Mouse (Mus musculus) induced T-regulatory cell, adult 2 months (primary cell): ENCODE data around the gene Bbs2.
"Not testable (repeated sequence)": the region's sequence is repeated elsewhere in the genome, so short reads cannot be mapped to it uniquely, and the experiment has no call there.

ENCODE experiments used
- DNase-seq: peaks from one replicate; pipeline ENCODE4 v3.0.0-alpha.2; 2012; ENCODE audit warnings: low read depth

The Bbs2 gene

DNA sequence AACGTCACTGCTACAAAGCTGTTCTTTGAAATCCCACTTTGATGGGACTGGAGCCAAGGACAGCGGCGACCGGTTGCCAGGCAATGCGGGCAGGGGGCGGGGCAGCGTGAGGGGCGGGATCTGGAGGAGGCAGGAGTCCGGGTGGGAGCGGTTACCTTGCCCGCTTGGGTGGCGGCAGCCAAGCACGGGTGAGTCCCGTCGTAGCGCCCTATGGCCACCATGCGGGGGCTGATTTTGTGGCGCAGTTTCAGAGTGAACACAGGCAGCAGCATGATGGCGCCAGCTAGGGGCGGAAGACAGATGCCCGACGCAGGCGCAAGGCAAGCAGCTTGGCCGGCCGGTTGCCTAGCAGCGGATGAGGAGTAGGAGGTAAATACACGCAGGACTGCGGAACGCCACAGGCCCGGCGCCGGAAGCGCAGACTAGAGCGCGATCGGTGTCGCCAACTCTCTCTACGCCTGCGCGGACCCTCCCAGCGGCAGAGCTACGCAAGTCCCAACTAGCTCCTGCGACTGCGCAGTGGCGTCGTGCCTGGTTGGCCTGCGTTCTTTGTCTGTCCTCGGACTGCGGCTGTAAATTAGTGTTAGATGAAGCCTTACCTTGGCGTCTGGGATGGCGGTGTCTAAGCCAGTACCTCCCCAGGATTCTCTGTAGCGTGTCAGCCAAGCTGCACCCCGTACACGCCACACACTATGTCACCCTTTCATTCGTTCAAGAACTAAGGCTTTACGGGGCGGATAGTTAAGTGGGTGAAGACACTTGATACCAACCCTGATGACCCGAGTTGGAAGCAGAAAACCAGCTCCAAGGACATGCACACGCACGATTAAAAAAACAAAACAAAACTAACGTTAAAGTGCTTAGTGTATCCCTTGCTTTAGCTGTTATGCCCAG lies at the start of gene Bbs2:
Bbs2 (minus strand) TSS at position 848 of the 894 bp plus-strand sequence.
- peak; percentile 100 for DNase-seq

DNA sequence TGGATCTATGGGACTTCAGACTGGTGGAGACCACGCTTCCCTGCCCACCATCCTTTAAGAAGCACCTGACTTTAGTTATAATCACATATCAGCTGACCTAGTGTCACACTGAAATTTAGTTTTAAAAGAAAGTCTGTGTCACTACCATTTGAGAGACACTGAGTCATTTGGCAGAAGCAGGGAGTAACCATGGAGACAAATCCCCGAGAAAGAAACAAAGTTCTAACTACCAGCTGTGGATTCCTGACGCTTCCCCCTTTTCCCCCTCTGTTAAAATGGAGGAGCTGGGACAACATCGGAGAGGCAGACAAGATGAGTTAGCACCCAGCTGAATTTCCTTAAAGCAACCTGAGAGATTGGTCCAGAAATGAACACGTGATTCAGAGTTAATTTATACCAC lies 49.5 kb upstream of the Bbs2 start:
- DNase-seq: no peak

DNA sequence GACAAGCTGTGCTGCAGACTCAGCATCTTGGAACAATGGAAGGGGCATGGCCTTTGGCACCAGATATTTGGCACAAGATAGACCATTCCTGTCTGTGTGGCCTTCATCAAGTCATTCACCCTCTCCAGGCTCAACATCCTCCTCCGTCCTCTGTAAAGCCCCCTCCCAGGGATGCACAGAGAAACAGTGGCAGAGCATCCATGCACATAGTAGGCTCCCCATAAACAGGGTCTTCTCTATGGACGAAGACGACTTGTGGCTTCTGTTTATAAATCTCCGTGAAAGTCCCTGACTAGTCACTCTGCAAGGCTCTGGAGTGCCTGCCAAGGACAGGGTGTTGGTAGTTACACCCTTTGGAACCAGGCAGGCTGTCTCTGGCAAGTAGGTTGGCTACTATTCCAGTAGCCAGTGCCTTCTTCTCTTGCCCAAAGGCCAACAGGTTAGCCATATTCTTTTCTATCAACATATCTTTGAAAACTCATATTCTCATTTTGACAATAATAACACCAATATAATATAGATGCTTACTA lies 41.6 kb upstream of the Bbs2 start:
- no peak for DNase-seq

DNA sequence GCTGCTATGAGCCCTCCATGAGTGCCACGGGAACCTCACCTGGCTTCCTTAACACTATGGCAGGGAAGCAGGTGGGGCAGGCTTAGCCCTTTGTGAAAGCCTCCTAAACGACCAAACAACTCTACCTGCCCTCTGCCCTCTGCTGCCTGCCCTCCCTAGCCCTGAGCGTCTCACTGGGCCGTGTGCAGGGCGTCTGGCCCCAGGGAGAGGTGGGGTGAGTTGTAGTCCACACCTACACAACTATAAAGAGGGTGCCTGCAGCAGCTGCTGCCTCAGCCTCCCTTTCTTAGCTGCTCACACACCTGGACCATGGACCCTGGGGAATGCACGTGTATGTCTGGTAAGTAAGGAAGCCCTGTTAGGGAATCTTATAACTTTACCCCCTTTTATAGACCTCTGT lies 38.2 kb upstream of the Bbs2 start, which contains the start of gene Mt4:
Mt4 (plus strand) TSS at position 265 of the 400 bp plus-strand sequence.
- no peak for DNase-seq

DNA sequence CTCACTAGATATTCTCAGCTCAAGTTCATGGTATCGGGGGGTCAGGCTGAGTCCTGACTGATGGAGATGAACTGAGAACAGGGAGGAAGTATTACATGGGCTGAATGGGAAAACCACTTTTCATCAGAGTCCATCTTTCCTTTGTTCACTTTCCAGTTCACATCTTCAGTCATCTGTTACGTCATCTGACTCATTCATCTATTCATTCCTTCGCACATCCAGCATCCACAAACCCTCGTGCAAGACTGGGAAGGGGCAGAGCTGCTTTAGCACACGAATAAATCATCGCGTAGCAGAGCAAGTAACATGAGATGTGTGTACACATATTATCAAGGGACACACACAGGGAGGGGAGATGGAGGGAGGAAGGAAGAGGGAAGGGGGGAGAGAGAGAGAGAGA lies 37.5 kb upstream of the Bbs2 start:
- no peak for DNase-seq

DNA sequence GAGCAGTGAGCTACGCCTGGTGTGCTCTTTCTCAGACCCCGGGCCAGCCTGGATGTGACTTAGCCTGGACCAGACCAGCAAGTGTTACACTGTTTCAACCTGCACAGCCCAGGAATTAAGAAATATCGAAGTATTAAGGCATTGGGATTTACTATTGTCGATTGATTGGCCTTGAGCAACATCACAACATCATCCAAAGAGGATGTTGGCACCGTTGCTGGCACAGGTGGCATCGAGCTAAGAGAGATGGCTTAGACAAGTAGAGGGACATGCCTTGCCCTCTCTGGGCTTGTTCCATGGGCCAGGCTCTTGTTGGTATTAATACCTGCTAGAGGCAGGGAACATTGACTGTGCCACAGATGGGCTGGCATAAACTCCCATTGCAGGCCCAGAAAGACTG lies 36.8 kb upstream of the Bbs2 start:
- DNase-seq: no peak

DNA sequence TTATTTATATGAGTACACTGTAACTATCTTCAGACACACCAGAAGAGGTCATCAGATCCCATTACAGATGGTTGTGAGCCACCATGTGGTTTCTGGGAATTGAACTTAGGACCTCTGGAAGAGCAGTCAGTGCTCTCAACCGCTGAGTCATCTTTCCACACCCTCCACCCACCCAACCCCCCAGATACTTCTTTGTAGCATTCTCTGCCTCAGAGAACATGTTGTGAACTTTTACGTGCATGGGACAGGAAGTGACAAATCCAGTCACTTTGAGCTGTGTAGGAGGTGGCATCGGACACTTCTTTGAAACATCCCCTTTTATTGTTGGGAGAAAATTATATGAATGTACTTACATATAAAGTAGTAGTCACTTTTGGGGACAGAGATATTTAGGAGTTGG lies 35.9 kb upstream of the Bbs2 start:
- not testable (repeated sequence) for DNase-seq

DNA sequence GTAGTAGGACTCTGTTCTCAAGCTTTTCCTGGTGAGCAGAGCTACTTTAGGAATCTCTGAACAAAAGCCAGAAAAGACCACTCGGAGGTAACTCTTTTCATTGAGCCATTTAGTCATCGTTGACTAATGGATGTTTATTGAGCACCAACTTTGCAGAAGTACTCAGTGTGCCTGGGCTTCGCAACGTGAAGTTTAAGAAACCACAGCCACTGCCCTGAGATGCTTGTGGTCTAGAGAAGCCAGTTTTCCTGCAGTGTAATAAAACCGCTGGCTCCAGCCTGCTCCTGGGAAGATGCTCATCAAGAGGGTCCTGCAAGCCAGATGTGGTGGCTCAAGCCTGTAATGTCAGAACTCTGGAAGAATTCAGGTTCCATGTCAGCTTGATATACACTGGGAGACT lies 33.4 kb upstream of the Bbs2 start:
- DNase-seq: no peak

DNA sequence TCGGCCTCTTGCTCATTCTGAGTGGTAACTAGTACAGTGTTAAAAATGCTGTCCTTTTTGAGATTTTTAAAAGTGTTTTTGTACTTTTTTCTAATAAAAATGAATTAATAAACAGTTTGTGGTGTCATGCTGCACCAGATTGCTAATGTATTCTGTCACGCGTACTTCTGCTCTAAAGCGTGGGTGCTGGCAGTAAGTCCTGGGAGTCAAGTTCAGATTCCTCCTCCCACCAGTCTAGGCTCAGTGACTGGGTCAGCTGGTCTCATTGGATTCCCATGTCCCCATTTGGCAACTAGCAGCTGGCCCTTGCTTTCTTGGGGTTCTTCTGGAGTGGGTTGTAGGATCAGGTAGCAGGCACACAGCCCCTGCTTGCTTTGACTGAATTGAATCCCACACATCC lies 31.4 kb upstream of the Bbs2 start:
- no peak for DNase-seq

DNA sequence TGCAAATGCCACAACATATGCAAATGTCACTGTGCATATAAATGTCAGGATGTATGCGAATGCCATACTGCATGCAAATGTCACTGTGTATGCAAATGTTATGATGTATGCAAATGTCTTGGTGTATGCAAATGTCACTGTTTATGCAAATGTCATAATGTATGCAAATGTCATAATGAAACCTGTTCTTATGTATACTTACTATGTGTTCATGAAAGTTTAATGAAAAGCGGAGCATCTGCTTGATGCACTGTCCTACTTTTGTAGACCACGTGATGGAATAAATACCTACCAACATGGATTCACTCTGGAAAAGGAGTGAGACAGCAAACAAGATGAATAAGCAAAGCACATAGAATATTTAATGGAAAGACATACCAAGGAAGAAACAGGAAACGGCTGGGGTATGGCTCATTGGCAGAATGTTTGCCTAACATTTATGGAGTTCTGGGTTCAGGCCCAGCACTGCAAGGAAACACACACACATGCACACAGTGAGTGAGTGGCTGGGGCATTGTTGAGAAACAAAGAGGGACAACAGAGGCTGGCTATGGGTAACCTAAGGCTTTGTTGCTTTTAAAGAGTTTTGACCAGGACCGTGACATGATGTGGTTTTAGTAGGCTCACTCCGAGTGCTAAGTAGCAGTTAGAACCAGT lies 30.5 kb upstream of the Bbs2 start:
- DNase-seq: no peak

DNA sequence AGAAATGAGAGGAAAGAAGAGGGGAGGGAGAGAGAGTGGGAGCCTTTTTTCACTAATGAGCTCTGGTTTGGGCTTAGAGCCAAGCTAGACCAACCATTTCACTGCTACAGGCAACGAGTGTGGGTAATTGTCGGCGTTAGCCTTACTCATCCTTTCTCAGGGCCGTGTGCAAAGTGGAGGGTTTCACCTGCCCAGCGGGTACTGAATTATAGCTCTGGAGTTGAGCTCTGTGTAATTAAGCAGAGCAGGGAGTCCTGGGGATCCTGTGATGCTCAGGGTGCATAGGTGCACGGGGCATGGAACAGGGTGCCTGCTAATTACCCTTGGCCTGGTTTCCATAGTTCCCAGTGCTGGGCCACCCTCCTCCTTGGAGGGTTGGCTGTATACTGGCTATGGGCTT lies 29.0 kb upstream of the Bbs2 start:
- DNase-seq: no peak

DNA sequence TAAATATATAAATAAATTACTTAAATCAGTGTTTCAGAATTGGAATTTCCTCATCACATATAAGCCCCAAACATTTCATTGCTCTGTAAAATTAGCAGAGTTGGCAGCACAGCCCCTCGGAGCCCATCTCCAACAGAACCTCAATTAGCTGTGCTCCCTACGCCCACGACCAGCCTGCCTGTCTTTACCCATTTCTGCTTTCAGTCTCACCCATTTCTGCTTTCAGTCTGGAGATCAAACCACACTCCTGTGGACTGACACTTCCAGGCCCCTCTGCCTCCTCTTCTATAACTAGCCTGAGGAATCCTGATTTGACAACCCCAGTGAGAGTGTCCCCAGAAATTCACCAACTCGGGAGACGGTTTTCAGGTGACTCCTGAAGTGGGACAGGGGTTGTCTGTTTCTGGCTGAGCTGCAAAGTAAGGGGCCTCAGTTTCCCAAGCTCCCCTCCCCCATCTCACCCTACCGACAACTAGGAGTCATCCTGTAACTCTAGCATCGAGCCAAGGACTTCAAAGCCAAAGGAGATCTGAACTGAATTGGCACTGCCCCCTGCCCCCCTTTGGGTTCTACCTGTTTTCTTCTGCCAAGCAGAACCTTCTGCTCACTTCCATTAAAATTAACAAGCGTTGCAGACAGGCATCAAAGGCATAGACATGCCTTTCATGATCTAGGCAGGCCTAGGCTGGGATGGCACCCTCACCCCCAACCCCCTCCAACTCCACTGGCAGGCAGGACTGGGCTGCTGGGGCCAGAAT lies 24.2 kb upstream of the Bbs2 start:
- no peak for DNase-seq

DNA sequence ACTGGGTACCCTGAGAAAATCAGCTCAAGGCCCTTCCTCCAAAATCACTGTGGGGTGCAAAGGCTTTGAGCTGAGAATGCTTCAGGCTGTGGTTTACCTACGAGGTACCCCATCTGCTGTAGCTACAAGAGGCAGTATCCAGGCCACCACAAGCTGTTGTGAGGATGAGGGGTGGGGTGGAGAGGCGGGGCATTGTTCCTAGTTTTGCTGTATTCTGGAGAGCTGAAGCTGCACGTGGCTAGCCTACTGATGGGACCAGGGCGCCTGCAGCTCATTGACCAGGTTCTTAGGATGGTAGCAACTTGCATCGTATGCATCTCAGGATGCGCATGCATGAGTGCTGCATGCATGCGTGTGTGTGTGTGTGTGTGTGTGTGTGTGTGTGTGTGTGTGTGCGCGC lies 22.9 kb upstream of the Bbs2 start:
- DNase-seq: no peak

DNA sequence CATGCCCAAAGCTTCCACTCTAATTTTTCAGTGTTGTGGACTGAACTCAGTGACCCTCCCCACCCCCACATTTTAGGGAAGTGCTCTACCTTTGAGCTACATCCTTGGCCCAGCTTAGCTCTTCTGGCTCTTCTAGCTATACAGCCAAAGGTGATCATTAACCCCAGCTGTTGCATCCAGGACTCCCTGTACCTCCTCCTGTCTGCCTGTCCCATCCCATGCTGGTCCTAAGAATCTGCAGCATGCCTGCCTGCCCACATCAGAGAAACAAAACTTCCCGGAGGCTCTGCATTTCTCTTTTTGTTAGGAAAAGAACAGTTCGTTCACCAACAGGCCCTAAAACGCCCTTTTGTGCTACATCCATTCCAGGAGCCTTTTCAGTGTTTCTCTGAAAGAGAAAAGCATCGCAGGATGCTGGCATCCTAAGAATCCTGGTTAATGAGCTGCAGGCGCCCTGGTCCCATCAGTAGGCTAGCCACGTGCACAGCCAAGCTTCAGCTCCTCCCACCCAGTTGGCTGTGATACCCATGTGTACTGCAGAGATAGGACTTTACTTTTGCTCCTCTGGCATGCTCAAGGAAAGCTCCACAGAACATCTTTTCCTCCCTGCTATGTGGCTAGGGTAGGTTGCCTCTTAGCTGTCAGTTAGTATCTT lies 20.2 kb upstream of the Bbs2 start:
- DNase-seq: no peak

DNA sequence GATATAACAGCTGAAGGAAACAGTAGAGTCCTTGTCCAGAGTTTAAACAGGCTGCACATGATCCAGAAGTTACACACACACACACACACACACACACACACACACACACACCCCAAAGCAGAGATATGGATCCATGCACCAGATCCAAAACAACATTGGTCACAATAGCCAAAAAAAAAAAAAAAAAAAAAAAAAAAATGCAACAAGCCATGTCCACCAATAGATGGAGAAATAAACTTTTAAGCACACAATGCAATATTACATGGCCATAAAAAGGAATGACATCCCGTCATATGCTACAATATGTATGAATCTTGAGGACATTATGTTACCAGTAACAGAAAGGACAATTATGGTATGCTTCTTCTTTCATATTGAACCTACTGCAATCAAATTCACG lies 15.2 kb upstream of the Bbs2 start:
- DNase-seq: no peak

DNA sequence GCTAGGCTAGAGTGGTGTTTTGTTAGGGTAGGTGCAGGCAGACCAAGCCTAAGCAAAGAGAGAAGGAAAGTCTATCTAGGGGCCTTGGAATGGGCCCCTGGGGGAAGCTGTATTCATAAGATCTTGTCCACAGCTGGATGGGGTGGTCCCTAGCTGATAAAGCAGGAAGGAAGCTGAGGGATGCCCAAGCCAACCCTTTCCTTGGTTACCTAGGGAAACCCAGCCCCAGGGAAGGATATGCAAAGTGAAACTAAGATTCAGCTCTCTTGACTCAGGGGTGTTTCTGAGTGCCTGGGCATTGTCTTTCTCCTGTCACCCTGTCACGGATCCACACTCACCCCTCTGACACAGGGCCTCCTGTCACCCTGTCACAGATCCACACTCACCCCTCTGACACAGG lies 14.7 kb upstream of the Bbs2 start:
- DNase-seq: no peak

DNA sequence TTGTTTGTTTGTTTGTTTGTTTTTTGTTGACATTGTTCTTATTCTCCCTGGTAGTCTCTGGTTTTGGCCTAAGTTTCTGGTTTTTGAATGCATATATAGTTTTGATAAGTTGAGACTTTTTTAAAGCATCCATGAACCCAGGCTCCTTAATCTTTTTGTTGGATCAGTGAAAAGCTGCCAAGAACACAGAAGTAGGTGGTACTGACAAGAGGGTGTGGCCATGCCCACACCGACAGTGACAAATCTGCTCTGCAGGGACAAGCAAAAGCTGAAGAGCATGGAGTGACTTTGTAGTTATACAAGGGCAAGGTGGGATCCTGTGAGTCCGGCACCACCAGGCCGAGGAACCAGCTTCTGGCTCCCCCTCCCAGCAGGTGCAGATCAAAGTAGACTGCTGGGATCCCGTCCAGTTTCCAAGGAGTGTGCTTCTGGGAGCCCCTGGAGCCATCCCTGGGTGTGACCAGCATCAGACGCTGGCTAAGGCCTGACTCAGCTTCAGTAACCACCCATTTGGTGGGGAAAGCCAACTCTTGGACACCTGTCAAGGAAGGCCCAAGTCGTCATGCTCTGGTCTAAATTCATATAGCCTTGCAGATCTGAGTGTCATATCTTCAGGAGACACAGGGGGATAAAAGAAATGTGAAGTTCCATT lies 11.9 kb upstream of the Bbs2 start:
- no peak for DNase-seq

DNA sequence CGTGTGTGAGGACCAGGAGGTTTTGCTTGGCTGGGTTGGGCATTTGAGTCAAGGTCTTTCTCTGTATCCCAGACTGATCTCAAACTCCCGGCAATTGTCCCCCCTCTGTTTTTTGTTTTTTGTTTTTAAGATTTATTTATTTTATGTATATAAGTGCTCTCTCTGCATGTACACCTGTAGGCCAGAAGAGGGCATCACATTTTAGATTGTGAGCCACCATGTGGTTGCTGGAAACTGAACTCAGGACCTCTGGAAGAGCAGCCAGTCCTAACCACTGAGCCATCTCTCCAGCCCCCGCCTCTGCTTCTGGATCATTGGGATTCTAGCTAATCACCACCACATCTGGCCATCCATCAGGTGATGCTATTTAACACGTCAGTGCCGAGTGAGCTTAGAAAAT lies 11.1 kb upstream of the Bbs2 start:
- no peak for DNase-seq

DNA sequence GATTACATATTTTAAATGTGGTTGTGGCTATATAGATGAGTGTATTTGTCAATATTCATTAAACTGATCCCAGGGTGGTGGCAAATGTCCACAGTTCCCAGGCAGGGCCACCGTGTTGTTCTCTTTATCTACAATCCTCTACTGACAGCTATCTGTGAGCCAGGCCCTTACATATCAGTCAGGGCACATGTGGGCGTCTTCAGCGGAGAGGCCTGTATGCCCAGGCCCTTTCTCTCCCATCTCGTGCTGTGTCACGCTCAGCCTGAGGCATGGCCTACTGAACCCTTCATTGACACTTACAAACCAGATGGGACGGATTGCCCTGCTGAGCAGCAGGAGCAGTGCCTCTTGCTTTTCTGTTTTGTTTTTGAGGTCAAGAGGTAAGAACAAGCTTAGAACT lies 10.7 kb upstream of the Bbs2 start:
- DNase-seq: no peak

DNA sequence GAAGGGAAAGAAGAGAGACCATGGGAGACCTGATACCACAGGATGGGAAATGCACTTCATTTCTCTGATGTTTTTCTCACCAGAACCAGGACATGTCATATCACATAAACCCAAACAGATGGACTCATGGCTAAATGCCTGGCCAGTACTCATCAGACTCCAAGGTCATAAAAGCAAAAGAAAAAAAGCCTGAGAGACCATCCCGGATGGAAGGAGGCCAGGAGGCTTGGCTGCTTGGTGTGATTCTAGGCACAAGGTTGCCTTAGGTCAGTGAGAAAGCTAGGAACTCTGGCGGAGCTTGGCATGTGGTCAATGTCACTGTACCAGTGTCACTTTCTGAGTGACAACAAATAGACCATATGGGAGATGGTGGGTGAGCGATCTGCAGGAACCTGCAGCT lies 9.1 kb upstream of the Bbs2 start:
- no peak for DNase-seq

DNA sequence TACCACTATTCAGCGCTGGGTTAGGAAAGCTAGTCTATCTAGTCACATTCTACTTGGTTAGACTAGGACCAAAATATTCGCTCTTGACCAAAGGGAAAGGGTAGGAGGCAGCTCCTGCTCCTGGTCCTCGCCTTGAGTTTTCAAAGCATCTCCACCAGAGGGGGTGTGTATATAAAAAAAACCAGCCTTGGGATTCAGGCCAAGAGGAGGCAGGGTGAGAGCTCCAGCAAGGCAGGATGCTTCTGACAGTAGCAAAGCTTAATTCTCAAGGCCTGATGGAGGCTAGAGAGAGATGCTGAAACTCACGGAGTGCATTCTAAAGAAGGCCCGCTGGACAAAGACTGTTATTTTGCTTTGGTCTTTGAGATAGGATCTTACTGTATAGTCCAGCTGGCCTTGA lies 5.4 kb upstream of the Bbs2 start:
- no peak for DNase-seq

DNA sequence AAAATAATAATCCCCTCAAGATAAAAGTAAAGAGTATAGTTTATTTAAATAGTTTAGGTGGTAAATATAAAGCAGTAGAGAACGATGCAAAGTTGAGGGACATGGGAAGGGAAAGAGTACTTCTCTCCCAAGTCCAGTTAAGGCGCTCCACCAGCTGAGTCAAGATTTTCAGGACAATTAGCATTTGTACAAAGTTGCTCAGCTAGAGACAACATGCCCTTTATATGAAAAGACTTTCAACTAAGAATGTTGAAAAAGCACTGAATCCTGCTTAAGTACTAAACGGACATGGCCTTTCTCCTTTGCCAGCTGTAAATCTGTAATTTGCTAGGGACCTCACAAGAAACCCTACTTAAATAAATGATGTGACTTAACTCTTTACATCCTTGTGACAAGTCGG lies 268 bp upstream of the Bbs2 start:
- DNase-seq: no peak
